Mouse (Mus musculus) regulatory T cell (primary cell): ENCODE measurements around the gene Nt5c2.

Experiments
- in situ Hi-C: fragments of 300-600 bp; cut with MboI, MseI; formaldehyde crosslinking; loops from one replicate; pipeline ENCODE4 v1.15.1; 2025; ENCODE audit warnings: high pct_unique_total_duplicates

The Nt5c2 gene

DNA sequence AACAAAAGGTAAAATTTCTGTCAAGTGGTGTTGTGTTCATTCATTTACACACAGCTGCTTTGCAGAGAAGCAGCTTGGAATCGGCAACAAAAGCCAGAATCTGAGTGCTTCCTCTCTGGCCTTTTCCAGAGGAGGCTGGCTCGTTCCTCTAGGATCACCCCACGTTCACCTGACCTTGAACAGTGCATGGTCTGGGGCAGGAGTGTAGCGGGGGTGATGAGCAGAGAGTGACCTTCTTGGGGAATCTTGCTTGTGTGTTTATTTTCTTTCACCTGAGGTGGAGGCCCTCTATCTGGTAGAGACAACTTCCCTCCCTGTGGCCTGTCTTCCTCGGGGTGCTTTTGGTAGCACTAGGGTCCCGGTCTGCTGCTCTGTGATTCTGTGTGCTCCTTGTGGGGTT is 158.7 kb downstream of the Nt5c2 start:
- in situ Hi-C loops: no loop called here

- in situ Hi-C loops: loop anchor here (5.0 to 10.0 kb wide), 2 partner anchors 182 to 735 kb away; no protein-coding TSS in a partner anchor
These were observed 165.4 kb downstream of the Nt5c2 start for GRCm38 (mm10) chr19:46849443-46849997.

DNA sequence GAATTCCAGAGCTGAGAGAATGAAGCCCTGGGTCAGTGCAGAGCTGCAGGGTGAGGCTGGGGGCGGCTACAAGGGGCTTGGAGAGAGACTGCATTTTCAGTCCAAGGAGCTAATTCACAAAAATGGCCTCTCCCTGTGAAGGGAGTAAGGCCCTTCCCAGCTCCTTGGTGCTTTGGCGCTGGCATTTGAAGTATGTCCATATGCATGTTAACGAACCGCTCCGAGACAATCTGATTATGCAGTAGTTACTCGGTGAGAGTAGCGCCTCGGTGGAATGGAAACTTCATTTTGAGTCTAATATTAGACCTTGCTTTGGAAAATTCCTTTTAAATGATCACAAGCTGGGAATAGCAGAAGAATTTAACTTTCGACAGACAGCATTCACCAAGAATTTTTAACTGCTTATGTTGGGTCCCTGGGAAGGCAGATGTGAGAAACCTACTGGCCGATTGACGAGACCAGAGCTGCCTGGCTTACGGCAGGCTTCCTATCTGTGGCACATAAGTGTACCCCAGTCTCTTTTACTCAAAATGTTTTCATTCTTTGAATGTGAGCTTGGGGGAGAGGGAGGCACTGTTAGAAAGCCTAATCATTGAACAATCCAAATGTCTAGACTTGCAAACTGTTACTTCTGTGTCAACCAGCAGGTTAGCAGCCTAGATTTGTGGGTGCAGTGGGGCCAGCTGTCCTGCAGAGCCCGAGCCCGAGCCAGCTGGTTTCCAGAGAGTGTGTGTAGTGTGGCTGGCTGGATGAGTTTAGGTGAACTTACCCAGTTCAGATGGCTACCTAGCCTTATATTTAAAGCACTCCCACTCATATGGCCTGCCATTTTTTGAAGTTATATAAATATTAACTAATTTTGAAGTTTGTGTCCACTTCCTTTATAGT is 166.3 kb downstream of the Nt5c2 start:
- in situ Hi-C loops: loop anchor here (5.0 to 10.0 kb wide), 2 partner anchors 181 to 734 kb away; no protein-coding TSS in a partner anchor

DNA sequence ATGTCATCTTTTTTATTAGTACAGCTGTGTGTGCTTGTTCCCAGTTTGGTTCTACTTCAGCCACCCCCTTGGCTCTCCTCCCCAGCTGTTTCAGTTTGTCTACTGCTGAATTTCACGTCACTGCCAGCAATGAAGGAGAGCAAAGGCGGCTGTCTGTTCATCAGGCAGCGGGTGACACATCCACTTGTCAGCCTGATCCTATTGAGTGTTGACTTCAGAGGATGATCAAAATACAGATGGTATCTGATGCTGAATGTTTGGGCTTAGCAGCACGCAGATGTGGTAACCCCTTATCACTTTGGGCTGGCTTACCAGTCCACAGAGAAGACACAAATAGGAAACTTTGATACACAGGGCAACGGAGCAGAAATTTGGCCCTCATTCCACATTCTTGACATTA is 168.5 kb downstream of the Nt5c2 start:
- in situ Hi-C loops: loop anchor here (5.0 to 10.0 kb wide), 2 partner anchors 179 to 732 kb away; no protein-coding TSS in a partner anchor

- in situ Hi-C loops: loop anchor here (5.0 to 10.0 kb wide), 2 partner anchors 179 to 731 kb away; no protein-coding TSS in a partner anchor
These were observed 168.9 kb downstream of the Nt5c2 start for GRCm38 (mm10) chr19:46846056-46846455.

DNA sequence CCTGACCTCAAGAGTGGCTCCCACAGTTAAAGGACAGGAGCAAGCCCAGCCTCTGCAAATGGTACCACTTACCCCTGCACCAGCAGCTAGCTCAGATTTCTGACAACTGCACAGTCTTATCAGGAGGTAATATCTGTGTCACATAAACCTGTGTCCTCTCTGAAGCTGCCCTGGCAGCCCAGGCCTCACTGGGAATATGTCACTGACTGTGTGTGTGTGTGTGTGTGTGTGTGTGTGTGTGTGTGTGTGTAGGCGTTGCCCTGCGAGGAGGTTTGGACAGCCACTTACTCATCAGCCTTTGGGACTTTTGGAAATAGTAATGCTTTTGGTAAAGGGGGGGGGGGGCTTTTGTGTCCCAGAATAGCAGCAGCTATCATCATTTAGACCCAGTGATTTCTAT is 171.9 kb downstream of the Nt5c2 start:
- in situ Hi-C loops: loop anchor here (10.0 kb wide), 1 partner anchor 728 kb away; no protein-coding TSS in a partner anchor

- in situ Hi-C loops: loop anchor here (10.0 kb wide), 1 partner anchor 726 kb away; no protein-coding TSS in a partner anchor
These were observed 173.9 kb downstream of the Nt5c2 start for GRCm38 (mm10) chr19:46841016-46841415.

DNA sequence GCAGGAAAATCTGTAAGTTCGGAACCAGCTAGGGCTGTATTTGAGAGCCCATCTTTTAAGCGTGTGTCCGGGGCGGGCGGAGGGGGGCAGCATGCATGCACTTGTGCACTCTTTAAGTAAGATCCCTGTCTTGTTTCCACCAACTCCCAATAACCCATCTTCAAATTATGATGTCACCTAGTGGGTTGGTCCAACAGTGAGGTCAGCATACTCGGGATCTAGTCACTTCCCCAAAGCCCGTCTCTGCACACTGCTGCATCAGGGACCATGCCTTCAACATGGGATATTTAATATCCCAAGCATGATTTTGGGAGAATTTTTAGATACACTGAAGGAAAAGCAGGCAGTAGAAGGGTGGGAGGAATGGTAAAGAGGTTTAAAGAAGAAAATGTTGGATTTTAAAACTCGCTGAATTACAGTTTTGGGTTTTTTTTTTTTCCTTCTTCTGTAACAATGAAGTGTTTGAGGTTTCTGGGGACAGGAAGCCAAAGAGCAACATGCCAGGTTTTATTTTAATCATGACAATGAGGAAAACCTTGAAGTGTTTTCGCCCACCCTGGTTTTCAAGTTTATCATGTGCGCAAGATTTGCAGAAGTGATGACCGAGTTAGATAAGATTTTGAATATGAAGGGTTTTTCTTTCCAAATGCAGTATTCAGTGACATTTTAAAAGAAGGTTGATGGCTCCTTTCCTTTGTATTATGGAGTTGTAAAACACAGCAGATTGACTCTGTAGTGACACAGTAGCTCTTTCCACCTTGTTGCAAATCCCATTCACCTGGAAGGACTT is 177.5 kb downstream of the Nt5c2 start:
- in situ Hi-C loops: no loop called here

DNA sequence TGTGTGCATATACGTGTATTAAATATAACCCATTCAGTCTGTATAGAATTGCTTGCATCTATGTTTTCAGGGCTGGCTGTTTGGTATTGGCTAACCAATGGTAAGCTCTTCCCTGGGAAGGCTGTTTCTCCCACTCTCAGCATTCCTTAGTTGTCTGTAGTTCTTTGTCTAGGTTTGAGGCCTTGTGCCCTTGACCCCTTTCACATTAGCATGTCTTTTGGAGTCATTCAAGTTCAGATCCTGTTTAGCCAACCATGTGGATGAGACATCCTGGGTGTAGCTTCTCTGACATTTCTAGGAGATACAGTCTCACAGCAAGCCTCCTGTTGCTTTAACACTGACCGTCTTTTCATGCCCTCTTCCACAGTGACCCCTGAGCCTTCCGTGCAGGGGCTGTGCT is 178.9 kb downstream of the Nt5c2 start:
- in situ Hi-C loops: no loop called here

DNA sequence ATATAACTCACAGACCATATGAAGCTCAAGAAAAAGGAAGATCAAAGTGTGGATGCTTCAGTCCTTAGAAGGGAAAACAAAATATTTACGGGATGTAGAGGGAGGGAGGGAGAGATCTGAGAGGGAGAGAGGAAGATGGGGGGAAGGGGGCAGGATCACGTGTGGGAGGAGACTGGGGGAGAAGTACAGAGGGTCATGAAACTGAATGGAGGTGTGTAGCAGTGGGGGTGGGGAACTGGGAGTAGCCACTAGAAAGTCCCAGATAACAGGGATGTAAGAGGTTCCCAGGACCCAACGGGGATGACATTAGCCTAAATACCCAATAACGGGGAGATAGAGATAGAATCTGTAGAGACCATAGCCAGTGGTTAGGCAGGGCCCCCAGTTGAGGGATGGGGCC is 179.6 kb downstream of the Nt5c2 start:
- in situ Hi-C loops: no loop called here

DNA sequence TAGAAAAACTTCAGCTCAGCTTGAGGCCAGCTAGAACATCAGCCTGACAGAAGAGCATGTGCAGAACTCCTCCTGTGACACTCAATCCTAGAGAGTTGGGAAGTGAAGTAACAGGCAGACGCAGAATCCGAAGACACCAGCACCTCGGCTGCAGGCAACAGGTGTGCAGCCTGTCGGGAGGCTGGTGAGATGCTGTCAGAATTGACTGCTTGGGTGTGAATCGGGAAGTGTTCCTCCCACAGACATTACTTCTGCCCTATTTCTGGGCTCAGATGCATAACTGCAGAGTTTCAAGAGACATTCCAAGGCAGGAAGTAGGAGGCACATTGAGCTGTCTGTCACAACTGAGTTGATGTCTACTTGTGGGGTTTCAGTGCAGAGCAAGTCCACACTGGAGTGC is 180.7 kb downstream of the Nt5c2 start:
- in situ Hi-C loops: no loop called here
